Mouse (Mus musculus): ENCODE results near the gene Lcp2.

DNA sequence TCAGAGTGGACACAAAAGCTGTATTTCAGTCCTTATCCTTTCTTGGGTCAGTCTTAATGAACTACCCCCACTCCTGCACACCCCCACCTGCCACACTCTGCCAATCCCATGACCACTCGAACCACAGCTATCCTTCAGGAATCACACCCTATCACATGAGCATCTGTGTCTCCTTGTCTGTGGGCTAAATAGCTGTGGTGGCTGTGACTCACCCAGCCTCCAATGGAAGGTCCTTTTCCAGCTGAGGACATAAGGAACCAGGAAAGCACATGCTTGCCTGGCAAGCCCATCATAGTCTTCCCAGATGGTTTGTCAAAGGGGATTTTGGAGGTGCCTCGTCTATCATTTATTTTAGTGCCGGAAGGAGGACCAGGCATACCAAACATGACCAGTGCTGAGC, 71.6 kb downstream of the Lcp2 start:
- no peak for TF ChIP-seq CTCF (IDR thresholded peaks at IDR 0.05; ENCODE audit: control insufficient read depth, insufficient read depth, insufficient replicate concordance, low read depth, low read length)
- no peak for TF ChIP-seq POLR2A (IDR thresholded peaks at IDR 0.05; ENCODE audit: control insufficient read depth, low read depth, low read length)

All from testis, adult 2 months (tissue).